Mouse (Mus musculus): ENCODE measurements around the gene Cdc42bpb. TPM values are rescaled to one million over a fixed set of nuclear protein-coding genes. Genes with fewer than 3 reads are reported as not detected.
A peak's percentile ranks its signal among the peaks of the same experiment; 100 is the strongest.

Gene Cdc42bpb
- polyA plus RNA-seq, 1 experiment from 2014 or later, result 8.6 TPM

- ATAC-seq (peak; percentile 77), DNase-seq (peak; percentile 40)
- Histone ChIP-seq H3K27me3 (ENCODE audit: insufficient read depth, low read length) (no peaks in the 10 kb centered on the region), H3K9me3 (ENCODE audit: low read length) (no peaks in the 10 kb centered on the region), H3K9ac (replicated peaks) (no peak overlapping the region), H3K4me1 (ENCODE audit: insufficient read depth) (peaks cover 37% of the 10 kb centered on the region), H3K4me2 (ENCODE audit: low read depth, low read length) (no peak overlapping the region), H3K36me3 (replicated peaks; ENCODE audit: insufficient read depth, low read length) (no peaks in the 10 kb centered on the region), H3K4me3 (ENCODE audit: low read depth, low read length) (no peak overlapping the region), H3K27ac (ENCODE audit: low read depth) (peak overlapping the region; percentile 24; the same call in 1 of the 2 replicates)
- peak; percentile 46 for TF ChIP-seq CTCF (IDR thresholded peaks at IDR 0.05; ENCODE audit: low read depth)
- TF ChIP-seq EP300 (IDR thresholded peaks at IDR 0.05; ENCODE audit: low read depth), result no peak
- 38% methylated on average over 4 of the region's 4 CpGs for WGBS (ENCODE audit: insufficient replicate concordance)
Observed at GRCm38 (mm10) chr12:111370249-111370648, 7.3 kb downstream of the Cdc42bpb start.

- Histone ChIP-seq H3K4me2 (ENCODE audit: low read depth, low read length) (no peak overlapping the region), H3K9ac (replicated peaks) (no peak overlapping the region), H3K27ac (ENCODE audit: low read depth) (0 out of 2 replicates have a peak overlapping the region, but pooled peaks have one; percentile 11), H3K9me3 (ENCODE audit: low read length) (no peaks in the 10 kb centered on the region), H3K4me3 (ENCODE audit: low read depth, low read length) (no peak overlapping the region), H3K4me1 (ENCODE audit: insufficient read depth) (peaks cover 29% of the 10 kb centered on the region), H3K36me3 (replicated peaks; ENCODE audit: insufficient read depth, low read length) (no peaks in the 10 kb centered on the region), H3K27me3 (ENCODE audit: insufficient read depth, low read length) (no peaks in the 10 kb centered on the region)
- ATAC-seq, result no peak
- no peak for DNase-seq
- no peak for TF ChIP-seq EP300 (IDR thresholded peaks at IDR 0.05; ENCODE audit: low read depth)
- TF ChIP-seq CTCF (IDR thresholded peaks at IDR 0.05; ENCODE audit: low read depth), result no peak
- 54% methylated on average over 7 of the region's 7 CpGs for WGBS (ENCODE audit: insufficient replicate concordance)
Observed at GRCm38 (mm10) chr12:111367065-111367464, 10.5 kb downstream of the Cdc42bpb start.

GRCm38 (mm10) chr12:111364234-111364633 is 13.3 kb downstream of the Cdc42bpb start:
- WGBS (ENCODE audit: insufficient replicate concordance), result 81% methylated on average over 3 of the region's 3 CpGs

GRCm38 (mm10) chr12:111361319-111362098 is 16.0 kb downstream of the Cdc42bpb start:
- no peak for TF ChIP-seq CTCF (IDR thresholded peaks at IDR 0.05; ENCODE audit: low read depth)
- no peak for TF ChIP-seq EP300 (IDR thresholded peaks at IDR 0.05; ENCODE audit: low read depth)
- H3K9ac ChIP-seq (replicated peaks), result peak overlapping the region; percentile 11; the same call in 1 of the 2 replicates

More at GRCm38 (mm10) chr12:111364234-111364633, 13.3 kb downstream of the Cdc42bpb start:
- Histone ChIP-seq H3K4me2 (ENCODE audit: low read depth, low read length) (no peak overlapping the region), H3K9ac (replicated peaks) (no peak overlapping the region), H3K27me3 (ENCODE audit: insufficient read depth, low read length) (no peaks in the 10 kb centered on the region), H3K27ac (ENCODE audit: low read depth) (no peak overlapping the region), H3K4me1 (ENCODE audit: insufficient read depth) (peaks cover 43% of the 10 kb centered on the region), H3K9me3 (ENCODE audit: low read length) (no peaks in the 10 kb centered on the region), H3K36me3 (replicated peaks; ENCODE audit: insufficient read depth, low read length) (no peaks in the 10 kb centered on the region), H3K4me3 (ENCODE audit: low read depth, low read length) (no peak overlapping the region)
- DNase-seq, result no peak
- TF ChIP-seq EP300 (IDR thresholded peaks at IDR 0.05; ENCODE audit: low read depth) (no peak), CTCF (IDR thresholded peaks at IDR 0.05; ENCODE audit: low read depth) (peak; percentile 47)
- ATAC-seq, result no peak

GRCm38 (mm10) chr12:111360671-111361070 is 16.8 kb downstream of the Cdc42bpb start:
- Histone ChIP-seq H3K36me3 (replicated peaks; ENCODE audit: insufficient read depth, low read length) (no peaks in the 10 kb centered on the region), H3K4me1 (ENCODE audit: insufficient read depth) (peaks cover 27% of the 10 kb centered on the region), H3K27me3 (ENCODE audit: insufficient read depth, low read length) (no peaks in the 10 kb centered on the region), H3K9ac (replicated peaks) (no peak overlapping the region; the same call in 1 of the 2 replicates), H3K27ac (ENCODE audit: low read depth) (no peak overlapping the region), H3K9me3 (ENCODE audit: low read length) (no peaks in the 10 kb centered on the region), H3K4me3 (ENCODE audit: low read depth, low read length) (no peak overlapping the region), H3K4me2 (ENCODE audit: low read depth, low read length) (no peak overlapping the region)
- no peak for ATAC-seq
- no peak for DNase-seq
- WGBS (ENCODE audit: insufficient replicate concordance), result 83% methylated on average over 16 of the region's 16 CpGs
- TF ChIP-seq CTCF (IDR thresholded peaks at IDR 0.05; ENCODE audit: low read depth), result no peak
- TF ChIP-seq EP300 (IDR thresholded peaks at IDR 0.05; ENCODE audit: low read depth), result no peak

More at GRCm38 (mm10) chr12:111361319-111362098, 16.0 kb downstream of the Cdc42bpb start:
- Histone ChIP-seq H3K9me3 (ENCODE audit: low read length) (no peaks in the 10 kb centered on the region), H3K27ac (ENCODE audit: low read depth) (no peak overlapping the region), H3K27me3 (ENCODE audit: insufficient read depth, low read length) (no peaks in the 10 kb centered on the region), H3K4me1 (ENCODE audit: insufficient read depth) (peaks cover 27% of the 10 kb centered on the region), H3K36me3 (replicated peaks; ENCODE audit: insufficient read depth, low read length) (no peaks in the 10 kb centered on the region), H3K4me3 (ENCODE audit: low read depth, low read length) (no peak overlapping the region), H3K4me2 (ENCODE audit: low read depth, low read length) (no peak overlapping the region)
- WGBS (ENCODE audit: insufficient replicate concordance), result 71% methylated on average over 14 of the region's 14 CpGs
- DNase-seq (no peak), ATAC-seq (no peak)

- no peak overlapping the region for H3K9ac ChIP-seq (replicated peaks)
- no peak overlapping the region for H3K4me2 ChIP-seq (ENCODE audit: low read depth, low read length)
- no peaks in the 10 kb centered on the region for H3K27me3 ChIP-seq (ENCODE audit: insufficient read depth, low read length)
- no peak overlapping the region for H3K4me3 ChIP-seq (ENCODE audit: low read depth, low read length)
- H3K27ac ChIP-seq (ENCODE audit: low read depth), result no peak overlapping the region
- TF ChIP-seq CTCF (IDR thresholded peaks at IDR 0.05; ENCODE audit: low read depth), result no peak
- no peak for TF ChIP-seq EP300 (IDR thresholded peaks at IDR 0.05; ENCODE audit: low read depth)
- ATAC-seq, result no peak
- WGBS (ENCODE audit: insufficient replicate concordance), result 87% methylated on average over 8 of the region's 8 CpGs
- H3K36me3 ChIP-seq (replicated peaks; ENCODE audit: insufficient read depth, low read length), result no peaks in the 10 kb centered on the region
- H3K4me1 ChIP-seq (ENCODE audit: insufficient read depth), result peaks cover 26% of the 10 kb centered on the region
- DNase-seq, result no peak
- no peaks in the 10 kb centered on the region for H3K9me3 ChIP-seq (ENCODE audit: low read length)
Observed at GRCm38 (mm10) chr12:111356216-111356615, 21.3 kb downstream of the Cdc42bpb start.

All from liver, postnatal 0 days (tissue).